ENCODE assay signal across 13 mouse cellular contexts in genomic region chr4:46806876-46807275, GRCm38 (mm10).
DNase-seq lines count a peak whose midpoint lies in the region; ATAC-seq and TF ChIP-seq lines count a peak whose summit lies in the region.
"Had no signal": no experiment of that assay in that cellular context is flagged by ENCODE, and none has a peak within 500 bp of the region (broad histone marks: within the 10 kb centered on the region; RNA-seq: fewer than 3 reads in every experiment).

No protein-coding gene starts in this region.

- no peak overlapping the region for H3K9ac ChIP-seq in forebrain, postnatal 0 days
- H3K9ac ChIP-seq: lung, embryonic 14.5 days had no signal

- no peak overlapping the region for H3K27ac ChIP-seq in forebrain, postnatal 0 days (ENCODE audit: low read depth, low read length)
- H3K27ac ChIP-seq in forebrain, embryonic 10.5 days = no peak overlapping the region
- H3K27ac ChIP-seq in layer of hippocampus, adult 2 months = peak overlapping the region; percentile 81

- no peak for TF ChIP-seq CTCF in forebrain, postnatal 0 days (IDR thresholded peaks at IDR 0.05; ENCODE audit: low read depth)
- TF ChIP-seq CTCF in layer of hippocampus, adult 2 months (conservative IDR thresholded peaks at IDR 0.05) = no peak

- H3K4me1 ChIP-seq in forebrain, postnatal 0 days (ENCODE audit: insufficient read depth) = no peaks in the 10 kb centered on the region
- peaks cover 17% of the 10 kb centered on the region for H3K4me1 ChIP-seq in forebrain, embryonic 10.5 days

- 62% methylated on average over 1 of the region's 1 CpGs for WGBS in forebrain, postnatal 0 days
- WGBS in forebrain, embryonic 10.5 days = 90% methylated on average over 1 of the region's 1 CpGs

- H3K36me3 ChIP-seq in forebrain, postnatal 0 days (ENCODE audit: insufficient read depth) = peaks cover 2% of the 10 kb centered on the region; the same call in 1 of the 2 replicates
- H3K36me3 ChIP-seq in forebrain, embryonic 10.5 days (replicated peaks) = no peaks in the 10 kb centered on the region

- peak; percentile 26; the same call in 1 of the 2 replicates for ATAC-seq in forebrain, postnatal 0 days
- no peak for ATAC-seq in frontal cortex, adult (ENCODE audit: low TSS enrichment)

- no peaks in the 10 kb centered on the region for H3K9me3 ChIP-seq in forebrain, postnatal 0 days (ENCODE audit: low read length)
- no peaks in the 10 kb centered on the region for H3K9me3 ChIP-seq in forebrain, embryonic 10.5 days
- H3K9me3 ChIP-seq: megakaryocyte, embryonic 14.5 days had no signal

- no peaks in the 10 kb centered on the region for H3K27me3 ChIP-seq in forebrain, postnatal 0 days (ENCODE audit: insufficient read depth, low read length)
- no peaks in the 10 kb centered on the region for H3K27me3 ChIP-seq in forebrain, embryonic 10.5 days (ENCODE audit: poor library complexity, severe bottlenecking)

- H3K4me3 ChIP-seq in forebrain, postnatal 0 days (ENCODE audit: low read depth, low read length) = no peak overlapping the region
- no peak overlapping the region for H3K4me3 ChIP-seq in forebrain, embryonic 10.5 days
- H3K4me3 ChIP-seq in layer of hippocampus, adult 2 months = no peak overlapping the region
- H3K4me3 ChIP-seq: megakaryocyte, embryonic 14.5 days had no signal

- DNase-seq in forebrain, postnatal 0 days = no peak
- DNase-seq in forebrain, embryonic 10.5 days (ENCODE audit: extremely low spot score, low spot score) = no peak
- DNase-seq in layer of hippocampus, adult 2 months (ENCODE audit: low spot score in 2 of 2) = no peak
- no peak for DNase-seq in layer of hippocampus, postnatal 14 days (ENCODE audit: low spot score in 2 of 2)
- DNase-seq in ovary, postnatal 36 days (ENCODE audit: low spot score) = peak; percentile 29
- DNase-seq in ovary, postnatal 14 days (ENCODE audit: low spot score) = no peak
- DNase-seq: gastrocnemius, postnatal 36 days; heart, postnatal 36 days; lung, embryonic 14.5 days; right cerebral cortex, postnatal 4 days; thymus, adult 18-20 months had no signal

- H3K4me2 ChIP-seq in forebrain, postnatal 0 days (ENCODE audit: low read depth) = no peak overlapping the region
- H3K4me2 ChIP-seq: lung, embryonic 14.5 days had no signal
